Comparison of ENCODE assay signal across 17 mouse cellular contexts in genomic region chr2:125331581-125331980, GRCm38 (mm10).
DNase-seq lines count a peak whose midpoint lies in the region; ATAC-seq and TF ChIP-seq lines count a peak whose summit lies in the region.
"Had no signal": no experiment of that assay in that cellular context is flagged by ENCODE, and none has a peak within 500 bp of the region (broad histone marks: within the 10 kb centered on the region; RNA-seq: fewer than 3 reads in every experiment).

No protein-coding gene starts in this region.

- intact Hi-C loops in gastrocnemius, postnatal 14 days (cut with DNase I; ENCODE audit: low total_unique reads): loop anchor here (5.0 to 10.0 kb wide), 2 partner anchors 163 to 271 kb away; no protein-coding TSS in a partner anchor

- no peak for TF ChIP-seq POLR2A in myocyte (IDR thresholded peaks at IDR 0.05; ENCODE audit: insufficient read length, low read depth)

- ATAC-seq in erythroblast, adult 5-6 weeks (replicated peaks; ENCODE audit: low FRiP score, poor library complexity, severe bottlenecking): no peak
- ATAC-seq: forebrain, embryonic 15.5 days; hindbrain, postnatal 0 days had no signal

- H3K4me3 ChIP-seq in myocyte: no peak overlapping the region
- H3K4me3 ChIP-seq: embryonic facial prominence, embryonic 10.5 days; forebrain, embryonic 15.5 days; heart, embryonic 13.5 days; hindbrain, embryonic 13.5 days had no signal

- peaks cover 67% of the 10 kb centered on the region for H3K36me3 ChIP-seq in myocyte (ENCODE audit: control insufficient read depth, insufficient read depth)
- H3K36me3 ChIP-seq: forebrain, embryonic 15.5 days had no signal

- no peak overlapping the region for H3ac ChIP-seq in myocyte (ENCODE audit: control insufficient read depth, insufficient read length)

- no peaks in the 10 kb centered on the region for H3K27me3 ChIP-seq in myocyte (ENCODE audit: control insufficient read depth, insufficient read depth, insufficient read length)
- H3K27me3 ChIP-seq: CH12.LX; forebrain, embryonic 15.5 days; heart, embryonic 13.5 days; hindbrain, embryonic 13.5 days had no signal

- no peak overlapping the region for H3K4me2 ChIP-seq in myocyte (ENCODE audit: low read depth)
- H3K4me2 ChIP-seq: forebrain, embryonic 15.5 days; heart, embryonic 13.5 days; hindbrain, embryonic 13.5 days had no signal

- DNase-seq in gastrocnemius, postnatal 25 days: peak; percentile 36
- DNase-seq in gastrocnemius, postnatal 14 days: no peak
- DNase-seq in 3134 (ENCODE audit: extremely low read depth, insufficient read length, low spot score): peak; percentile 58
- peak; percentile 67 for DNase-seq in 3T3-L1 (ENCODE audit: low read depth, low spot score)
- no peak for DNase-seq in cerebellum, adult 18-20 months
- DNase-seq: adrenal gland, adult 8-10 months; cerebellum, adult 11 months; cerebellum, adult 9-11 months; kidney, adult 11 months had no signal

- no peaks in the 10 kb centered on the region for H3K79me2 ChIP-seq in myocyte (ENCODE audit: control insufficient read depth, insufficient read depth)

TF ChIP-seq in myocyte, 11 proteins besides CTCF, POLR2A, EP300 and RAD21:
- no peak for TF ChIP-seq E2F4 (IDR thresholded peaks at IDR 0.05; ENCODE audit: insufficient read depth)
- TF ChIP-seq CEBPB (IDR thresholded peaks at IDR 0.05; ENCODE audit: insufficient read depth, poor library complexity, severe bottlenecking): 0 out of 2 replicates have a peak, but pooled peaks have one; percentile 4
- no peak for TF ChIP-seq MYOG (IDR thresholded peaks at IDR 0.05; ENCODE audit: control insufficient read depth in 1 of 3, insufficient read depth in 1 of 3, insufficient read length in 2 of 3, low read depth in 2 of 3)
- no peak for TF ChIP-seq MAX (IDR thresholded peaks at IDR 0.05; ENCODE audit: low read depth)
- TF ChIP-seq USF1 (IDR thresholded peaks at IDR 0.05; ENCODE audit: low read depth): no peak
TF ChIP-seq in myocyte: peak in this region for 1.

Comparison
In these comparisons a context has a peak if more than half of its experiments do, and no peak if none do; other contexts are left out.
1. DNase-seq: peak in gastrocnemius, postnatal 25 days (single experiment), 3134 (single experiment) and 3T3-L1 (single experiment); none in gastrocnemius, postnatal 14 days (single experiment) and cerebellum, adult 18-20 months (0 of 2).